Mouse (Mus musculus) ovary, postnatal 14 days (tissue): ENCODE measurements around the gene Rab3ip.
A peak's percentile ranks its signal among the peaks of the same experiment; 100 is the strongest.

ENCODE experiments used
- DNase-seq: peaks from one replicate; pipeline ENCODE4 v3.0.0; 2022; ENCODE audit warnings: low spot score

Gene Rab3ip

DNA sequence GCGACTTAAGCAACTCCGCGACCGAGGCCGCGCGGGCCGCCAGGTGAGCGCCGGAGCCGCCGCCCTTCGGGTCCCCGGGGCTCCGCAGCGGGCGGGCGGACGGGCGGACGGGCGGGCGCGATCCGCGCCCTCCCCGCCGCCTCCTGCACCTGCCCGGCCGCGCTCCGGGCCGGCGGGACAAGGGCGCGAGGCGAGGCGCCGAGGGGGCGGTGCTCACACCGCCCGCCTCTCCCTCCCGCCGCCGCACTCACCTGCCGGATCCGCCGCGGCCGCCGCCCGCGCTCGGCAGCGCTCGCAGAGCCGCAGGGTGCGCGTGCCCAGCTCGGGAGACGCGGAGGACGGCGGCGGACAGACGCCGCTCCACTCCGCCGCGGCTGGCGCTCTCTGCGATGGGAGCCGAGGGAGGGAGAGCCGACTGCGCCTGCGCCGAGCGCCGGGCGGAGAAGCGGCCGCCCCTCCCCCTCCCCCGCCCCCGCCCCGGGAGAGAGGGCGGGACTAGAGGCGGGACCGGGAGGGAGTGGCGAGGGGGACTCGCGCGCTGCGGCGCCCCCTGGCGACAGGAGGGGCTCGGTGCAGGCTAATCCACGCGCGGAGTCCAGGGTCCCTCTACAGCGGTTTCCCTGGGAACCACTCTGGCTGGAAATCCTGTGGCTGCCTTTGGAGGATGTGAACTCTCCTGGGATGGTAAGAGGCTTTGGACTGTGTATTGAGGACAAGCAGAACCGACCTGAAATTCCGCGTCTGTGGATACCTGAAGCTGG, at the start of gene Rab3ip:
TSS of gene Rab3ip (minus strand) at position 761 of the 761 bp plus-strand sequence.
- peak; percentile 93 for DNase-seq

DNA sequence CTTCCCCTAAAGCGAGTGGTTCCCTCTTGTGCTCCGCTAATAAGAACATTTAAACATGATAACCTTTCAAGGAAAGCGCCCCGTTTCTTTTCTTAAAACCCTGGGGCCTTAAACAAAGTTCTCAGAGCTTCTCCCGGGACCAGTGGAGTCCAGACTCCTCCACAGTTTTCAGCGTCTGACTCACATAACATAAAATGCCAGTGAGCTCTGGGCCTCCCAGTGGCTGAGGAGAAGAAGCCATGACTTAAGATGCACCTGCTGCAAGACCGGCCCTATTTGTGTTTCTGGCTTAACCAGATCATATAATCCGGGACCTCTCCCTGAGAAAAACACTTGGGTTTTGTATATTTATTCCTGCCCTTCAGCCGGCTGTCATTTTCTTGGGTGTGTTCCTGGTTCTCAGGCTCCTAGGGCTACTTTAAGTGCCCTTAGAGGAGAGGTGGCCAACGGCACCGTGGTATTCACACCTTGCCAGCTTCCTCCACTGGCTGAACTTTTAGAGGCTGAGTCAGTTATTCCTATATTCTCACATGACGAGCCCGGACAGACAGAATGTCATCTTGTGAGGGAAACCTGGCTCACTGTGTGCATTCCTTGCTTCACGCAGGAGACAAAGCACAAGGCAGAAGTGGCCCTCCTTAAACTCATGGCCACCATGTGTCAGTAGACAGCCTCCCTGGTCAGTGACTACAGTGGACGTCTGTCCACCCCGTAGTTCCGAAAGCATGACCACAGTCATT, 48.3 kb upstream of the Rab3ip start:
- DNase-seq: no peak

DNA sequence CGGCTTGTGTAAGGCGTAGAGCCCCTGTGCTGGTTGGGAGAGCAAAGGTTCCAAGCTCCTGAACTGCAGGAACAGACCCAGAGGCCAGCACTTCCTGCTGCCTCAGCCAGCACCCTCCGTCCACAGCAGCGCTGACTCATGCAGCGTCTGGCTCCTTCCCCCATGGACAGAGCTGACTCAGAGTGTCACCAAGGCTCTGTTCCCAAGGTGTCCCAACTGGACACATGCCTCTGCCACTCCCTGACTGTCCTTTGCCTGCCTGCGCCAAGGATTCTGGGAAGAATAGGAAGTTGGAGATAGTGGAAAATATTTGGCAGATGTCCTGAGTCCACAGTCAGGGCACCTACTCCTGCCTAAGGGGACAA, 45.6 kb upstream of the Rab3ip start:
- peak; percentile 13 for DNase-seq

DNA sequence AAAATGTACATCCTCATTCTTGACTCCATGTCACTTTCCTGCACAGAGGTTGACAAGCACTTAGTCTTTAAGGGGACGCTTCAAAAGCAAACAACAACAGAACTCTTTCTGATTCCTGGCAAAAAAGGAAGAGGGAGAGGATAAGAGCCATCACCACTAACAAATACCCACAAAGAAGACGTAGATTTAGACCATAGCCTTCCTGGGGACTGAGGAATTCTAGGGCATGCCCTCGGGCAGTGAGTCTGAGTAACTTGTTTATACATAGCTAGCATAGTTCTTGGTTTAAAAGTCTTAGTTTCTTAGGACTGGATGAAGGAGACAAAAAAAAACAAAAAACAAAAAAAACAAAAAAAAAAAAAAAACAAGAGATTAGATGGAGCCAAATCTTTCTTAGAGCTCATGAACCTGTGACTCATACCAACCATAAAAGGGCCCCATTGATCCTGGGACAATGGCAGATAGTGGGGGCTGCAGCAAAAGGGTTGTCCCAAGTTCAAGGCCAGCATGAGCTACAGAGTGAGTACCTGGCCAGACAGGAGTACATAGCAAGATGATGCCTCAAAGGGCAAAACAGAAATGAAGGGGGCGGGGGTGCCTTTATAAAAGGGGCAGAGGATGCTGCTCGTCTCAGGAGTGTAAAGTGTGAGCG, 45.1 kb upstream of the Rab3ip start:
- DNase-seq: no peak

DNA sequence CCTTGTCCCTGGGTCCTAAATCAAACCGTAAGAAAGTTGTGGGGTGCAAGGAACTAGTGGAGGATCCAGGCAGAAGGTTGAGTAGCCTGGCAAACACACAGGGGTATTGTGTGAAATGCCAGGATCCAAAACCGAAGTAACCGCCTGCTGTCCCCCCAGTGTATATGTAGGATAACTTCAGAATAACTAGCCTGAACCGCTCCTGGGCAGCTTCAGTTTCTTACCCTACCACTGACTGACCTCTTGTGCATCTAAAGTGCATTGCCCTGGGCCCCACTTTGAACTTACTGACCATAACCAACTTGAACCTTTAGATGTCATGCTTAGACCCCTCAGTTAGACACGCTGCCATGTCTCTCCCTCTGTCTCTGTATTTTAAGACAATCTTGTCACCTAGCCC, 44.6 kb upstream of the Rab3ip start:
- no peak for DNase-seq

DNA sequence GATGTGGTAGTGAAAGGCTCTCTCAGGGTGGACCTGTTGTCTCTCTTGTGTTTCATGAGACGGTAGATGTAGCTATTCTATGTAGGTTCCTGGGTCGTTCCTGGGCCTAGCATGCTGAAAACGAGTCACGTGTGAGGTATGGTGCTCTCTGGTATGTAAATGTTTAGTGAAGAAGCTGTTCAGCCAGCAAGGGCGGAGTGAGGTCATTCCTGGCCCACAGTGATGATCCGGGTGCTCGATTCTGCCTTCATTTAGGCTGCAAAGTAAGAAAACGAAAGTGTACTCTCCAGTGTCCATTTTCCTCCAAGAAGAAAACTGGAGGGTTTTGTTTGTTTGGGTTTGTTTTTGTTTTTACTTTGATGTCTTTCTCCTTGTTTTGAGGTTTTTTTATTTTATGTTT, 43.4 kb upstream of the Rab3ip start:
- DNase-seq: no peak

DNA sequence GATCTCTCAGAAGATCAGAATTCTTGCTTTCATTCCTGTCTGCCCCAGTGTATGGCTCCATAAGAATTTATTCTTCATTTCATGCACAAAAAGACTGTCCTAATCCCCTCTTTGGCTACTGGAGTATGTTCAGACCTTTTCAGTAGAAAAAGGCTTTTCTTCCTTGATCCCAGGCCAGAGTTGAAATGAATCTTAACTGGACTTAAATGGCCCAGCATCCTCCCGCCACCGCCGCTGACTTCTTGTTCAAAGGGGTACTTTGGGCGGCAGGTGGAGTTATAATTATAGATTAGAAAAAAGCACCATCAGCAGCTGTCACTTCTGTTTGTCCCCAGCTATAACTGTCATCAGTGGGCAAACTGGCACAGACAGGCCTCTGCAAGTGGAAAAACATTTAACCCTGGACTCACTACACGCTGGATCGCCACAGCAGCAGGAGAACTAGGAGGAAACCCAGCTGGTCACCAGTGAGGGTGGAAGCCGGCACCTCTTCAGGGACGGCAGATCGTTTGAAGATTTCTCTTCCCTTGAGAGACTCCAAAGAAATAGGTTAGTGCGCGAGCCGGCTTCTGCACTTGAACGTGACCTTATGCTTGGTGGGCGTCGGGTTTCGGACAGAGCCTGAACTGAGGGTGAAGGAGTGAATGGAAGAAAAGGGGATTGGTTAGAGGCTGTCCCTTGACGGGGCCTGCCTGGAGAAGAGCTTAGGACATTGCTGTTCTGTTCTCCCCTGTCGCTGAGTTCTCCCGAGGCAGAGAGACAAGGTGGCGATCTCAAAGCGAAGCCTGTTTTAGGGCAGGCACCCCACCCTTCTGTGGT, 35.9 kb upstream of the Rab3ip start, which contains the start of gene Best3:
TSS of gene Best3 (plus strand) at position 51 of the 819 bp plus-strand sequence.
- no peak for DNase-seq

DNA sequence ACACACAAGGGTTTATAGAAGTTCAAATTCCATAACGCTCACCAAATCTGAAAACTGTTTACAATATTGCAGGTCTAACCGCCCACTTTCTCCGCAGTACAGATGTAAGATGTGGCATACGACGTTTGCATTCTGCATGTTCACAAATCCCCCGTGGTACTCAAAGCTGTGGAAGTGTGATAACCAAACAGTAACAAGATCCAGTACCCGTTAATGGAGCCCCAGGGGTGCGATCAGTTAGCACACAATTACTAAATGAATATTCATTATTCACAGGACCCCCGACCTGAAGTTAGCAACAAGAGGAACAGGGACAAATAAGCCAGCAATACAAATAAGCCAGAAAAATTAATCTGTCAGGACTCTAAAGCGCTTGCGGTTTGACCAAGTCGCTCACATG, 34.3 kb upstream of the Rab3ip start:
- no peak for DNase-seq

DNA sequence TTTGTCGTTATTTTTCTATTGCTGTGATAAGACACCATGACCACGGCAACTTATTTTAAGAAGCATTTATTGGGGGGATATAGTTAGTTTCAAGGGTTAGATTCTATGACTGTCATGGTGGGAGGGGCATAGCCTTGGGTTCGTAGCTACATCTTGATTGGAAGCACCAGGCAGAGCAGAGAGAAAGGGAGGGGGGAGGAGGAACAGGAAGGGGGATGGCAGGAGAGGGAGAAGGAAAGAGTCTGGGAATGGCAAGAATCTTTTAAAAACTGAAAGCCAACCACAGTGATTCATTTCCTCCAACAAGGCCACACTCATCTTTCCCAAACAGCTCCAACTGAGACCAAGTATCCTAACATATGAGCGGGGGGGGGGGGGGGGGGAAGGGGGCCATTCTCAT, 32.0 kb upstream of the Rab3ip start:
- DNase-seq: no peak

DNA sequence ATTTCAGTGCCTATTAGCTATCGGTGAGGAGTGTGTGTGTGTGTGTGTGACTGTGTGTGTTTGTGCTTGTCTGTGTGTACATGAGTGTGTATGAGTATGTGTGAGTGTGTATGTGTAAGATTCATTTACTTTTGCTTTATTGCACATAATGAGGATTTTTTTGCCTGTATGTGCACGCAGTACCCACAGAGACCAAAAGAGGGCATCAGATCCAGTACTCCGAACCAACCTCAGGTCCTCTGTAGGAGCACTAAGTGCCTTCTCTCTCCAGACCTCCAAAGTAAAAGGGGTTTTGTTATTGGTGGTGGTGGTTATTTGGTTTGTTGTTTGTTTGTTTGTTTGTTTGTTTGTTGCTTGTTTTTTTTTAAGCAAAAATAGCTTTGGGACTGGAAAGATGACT, 30.3 kb upstream of the Rab3ip start:
- no peak for DNase-seq

DNA sequence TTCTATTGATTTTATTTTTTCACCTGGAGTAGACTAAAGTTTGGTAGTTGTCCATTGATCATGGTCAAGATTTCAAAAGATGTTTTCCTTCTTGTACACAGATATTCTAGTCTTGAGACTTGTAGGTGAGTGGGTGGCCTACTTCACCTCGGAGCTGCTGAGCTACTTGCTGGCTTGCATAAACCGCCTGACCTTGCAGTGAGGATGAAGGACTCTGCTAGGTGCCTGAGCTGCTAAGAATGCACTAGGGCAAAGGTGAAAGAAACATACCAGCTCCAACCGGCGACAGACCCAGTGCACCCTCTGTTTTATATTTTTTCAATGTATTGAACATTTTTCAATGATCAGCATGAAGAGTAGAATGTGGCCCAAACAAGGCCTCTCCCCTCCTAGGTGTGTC, 29.7 kb upstream of the Rab3ip start:
- no peak for DNase-seq

DNA sequence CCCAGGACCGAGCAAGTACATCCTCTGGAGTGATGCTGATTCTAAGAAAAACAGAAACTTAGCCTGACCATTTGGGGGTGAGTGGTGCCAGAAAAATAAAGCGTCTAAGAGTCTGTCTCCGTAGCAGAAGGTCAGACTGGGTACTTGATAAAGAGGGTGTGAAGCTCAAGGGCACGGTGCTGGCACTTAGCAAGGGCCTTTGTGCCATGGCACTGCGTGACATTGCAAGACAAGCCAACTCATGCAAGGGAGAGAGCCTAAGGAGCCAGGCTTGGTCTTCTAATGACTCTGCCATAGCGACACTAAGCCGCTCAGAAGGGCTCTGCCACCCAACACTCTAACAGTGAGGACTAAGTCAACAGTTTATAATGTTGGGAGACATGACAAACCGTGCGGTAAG, 28.3 kb upstream of the Rab3ip start:
- no peak for DNase-seq

DNA sequence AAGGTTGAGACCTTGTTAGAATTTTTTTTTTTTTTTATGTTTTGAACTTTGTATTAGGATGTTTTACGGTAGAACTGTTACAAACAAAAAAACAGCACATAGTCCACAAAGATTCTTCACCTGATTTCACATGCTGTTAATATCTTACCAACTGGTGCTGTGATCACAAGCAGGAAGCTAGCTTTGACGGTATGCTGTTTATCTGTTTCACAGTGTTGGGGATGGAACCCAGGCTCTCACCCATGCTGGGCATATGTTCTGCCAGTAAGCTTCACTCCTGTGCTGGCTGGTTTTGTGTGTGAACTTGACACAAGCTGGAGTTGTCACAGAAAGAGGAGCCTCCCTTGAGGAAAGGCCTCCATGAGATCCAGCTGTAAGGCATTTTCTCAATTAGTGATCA, 27.3 kb upstream of the Rab3ip start:
- no peak for DNase-seq

DNA sequence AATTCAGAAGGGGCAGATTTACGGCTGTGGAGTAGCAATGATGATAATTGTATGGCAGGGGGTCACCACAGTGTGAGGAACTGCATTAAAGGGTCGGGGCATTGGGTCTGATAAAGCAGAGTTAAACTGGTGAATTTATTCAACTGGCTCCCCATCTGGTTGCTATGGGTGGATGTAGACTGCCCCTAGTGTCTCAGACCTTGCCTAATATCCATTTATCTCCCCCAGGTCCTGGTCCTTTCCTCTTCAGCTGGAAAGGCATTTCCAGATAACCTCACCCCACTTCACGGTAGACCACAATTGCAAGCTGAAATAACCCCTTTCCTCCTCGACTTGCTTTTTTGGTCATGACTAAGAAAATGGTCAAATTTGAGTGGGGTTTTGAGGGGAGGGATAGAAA, 26.9 kb upstream of the Rab3ip start:
- no peak for DNase-seq

DNA sequence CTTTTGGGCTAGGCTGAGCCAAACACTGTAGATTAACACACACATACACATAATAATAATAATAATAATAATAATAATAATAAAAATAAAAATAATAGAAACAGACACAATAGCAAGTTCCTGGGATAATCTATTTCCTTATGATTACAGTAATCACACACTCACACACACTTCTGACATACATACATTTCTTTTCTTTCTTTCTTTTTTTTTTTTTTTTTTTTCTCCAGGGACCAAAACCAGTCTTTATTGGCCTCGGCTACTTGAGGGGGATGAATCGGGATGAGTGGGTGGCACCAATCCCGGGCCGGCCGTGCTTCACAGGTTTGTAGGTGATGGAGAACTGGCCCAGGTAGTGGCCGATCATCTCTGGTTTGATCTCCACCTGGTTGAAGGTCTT, 21.9 kb upstream of the Rab3ip start, which contains the start of gene Gm10271:
TSS of gene Gm10271 (minus strand) at position 101 of the 400 bp plus-strand sequence.
- no peak for DNase-seq

DNA sequence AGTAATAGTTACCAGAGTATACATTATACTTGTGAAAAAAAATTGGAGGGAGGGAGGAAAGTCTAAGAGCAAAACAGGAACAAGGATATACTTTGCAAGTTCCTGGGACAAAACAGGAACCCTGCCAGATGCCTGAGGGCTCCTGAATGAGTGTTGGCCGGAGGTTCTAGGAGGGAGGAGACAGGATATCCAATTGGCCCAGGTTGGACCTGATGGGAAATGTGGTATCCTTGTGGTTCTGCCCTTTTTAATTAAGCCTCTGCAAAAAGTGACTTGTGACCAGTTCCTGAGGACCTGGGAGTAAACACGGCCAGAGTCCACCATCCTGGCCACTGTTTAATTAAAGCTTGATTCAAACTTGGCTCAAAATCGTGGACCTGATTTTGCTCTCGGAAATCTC, 18.2 kb upstream of the Rab3ip start:
- no peak for DNase-seq

DNA sequence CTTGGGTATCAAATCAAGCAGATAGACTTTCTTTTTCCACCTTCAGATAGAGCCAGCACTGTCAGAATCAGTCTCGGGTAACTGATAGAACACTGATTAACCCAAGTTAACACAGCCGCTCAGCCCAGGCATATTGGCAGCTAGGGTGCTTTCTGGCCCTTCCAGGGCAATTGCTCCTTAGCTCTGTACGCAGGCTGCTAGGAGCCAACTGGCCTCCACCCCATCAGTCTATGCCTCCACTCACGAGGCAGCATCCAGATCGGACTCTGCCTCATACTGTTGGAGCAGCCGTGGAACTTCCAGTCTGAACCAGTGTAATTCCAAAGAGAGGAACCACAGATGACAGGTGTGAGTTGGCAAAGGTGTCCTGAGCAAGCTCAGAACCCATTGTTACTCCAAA, 15.5 kb upstream of the Rab3ip start:
- DNase-seq: no peak

DNA sequence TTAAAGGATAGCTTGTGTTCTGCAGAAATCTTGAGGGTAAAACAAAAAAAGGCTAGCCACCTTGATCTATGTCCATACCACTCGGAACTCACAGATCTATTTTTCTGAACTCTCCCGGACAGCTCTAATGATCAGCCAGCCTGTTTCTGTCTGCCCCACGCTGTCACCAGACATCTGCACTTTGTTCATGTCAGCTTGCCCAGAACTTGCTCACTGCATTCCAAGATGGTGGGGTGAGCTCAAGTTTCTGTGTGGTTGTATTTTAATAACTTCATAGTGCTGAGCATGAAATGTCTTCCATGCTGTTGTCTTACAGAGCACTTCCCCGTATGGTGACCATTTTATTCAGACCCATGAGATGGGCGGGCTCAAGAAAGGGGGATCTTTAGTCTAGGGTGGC, 14.7 kb upstream of the Rab3ip start:
- no peak for DNase-seq

DNA sequence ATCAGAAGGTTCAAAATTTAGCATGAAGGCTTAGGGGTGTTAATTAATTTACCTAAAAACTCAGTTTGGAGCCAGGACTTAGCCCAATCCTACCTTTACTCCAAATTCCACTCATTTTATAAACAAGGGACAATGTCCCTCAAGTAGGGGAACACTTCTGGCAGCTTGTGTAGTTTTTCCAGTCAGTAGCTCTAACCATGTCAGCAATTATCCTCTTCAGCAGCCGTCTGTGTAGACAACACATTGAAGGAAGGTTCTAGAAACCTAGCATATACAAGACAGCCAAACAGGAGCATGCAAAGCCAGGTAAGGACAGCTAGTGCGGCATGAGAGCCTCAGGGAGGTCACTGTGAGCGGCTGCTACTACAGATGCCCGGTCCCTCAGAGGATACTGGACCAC, 14.0 kb upstream of the Rab3ip start:
- no peak for DNase-seq

DNA sequence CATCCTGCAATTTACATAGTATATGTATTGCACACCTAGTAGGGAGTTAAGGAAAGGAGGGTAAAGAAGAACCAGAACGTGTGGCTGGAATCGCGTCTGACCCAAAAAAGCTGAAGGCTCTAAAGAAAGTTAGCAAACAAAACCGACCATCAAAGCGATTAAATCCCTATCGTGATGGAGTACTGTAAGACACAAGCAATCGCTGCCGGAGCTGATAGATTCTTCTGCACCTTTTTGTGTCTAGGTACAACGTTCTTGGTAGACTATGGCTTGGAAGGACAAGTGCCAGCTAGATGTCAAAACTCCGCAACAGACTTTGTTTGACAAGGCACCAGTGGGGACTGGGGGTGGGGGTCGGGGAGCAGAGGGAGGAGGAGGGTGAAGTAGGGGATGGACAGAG, 13.5 kb upstream of the Rab3ip start:
- DNase-seq: no peak

DNA sequence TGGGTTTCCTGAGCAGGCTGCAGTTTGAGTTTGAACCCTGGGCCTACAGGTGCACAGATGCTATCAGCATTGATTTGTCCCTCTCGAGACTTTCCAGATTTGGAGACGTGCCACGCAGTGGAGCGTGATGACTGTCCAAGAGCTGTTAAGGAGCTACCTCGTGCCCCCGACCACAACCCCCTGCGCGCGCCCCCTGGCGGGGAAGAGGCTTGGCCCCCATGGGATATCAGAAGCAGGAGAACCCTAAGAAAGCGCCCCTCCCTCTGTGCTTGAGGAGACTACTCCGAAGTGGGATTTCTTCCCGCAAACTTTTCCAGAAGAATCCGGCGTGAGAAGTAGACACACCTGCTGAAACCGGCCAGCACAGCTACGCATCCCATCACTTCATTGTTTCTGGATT, 12.2 kb upstream of the Rab3ip start:
- DNase-seq: no peak

DNA sequence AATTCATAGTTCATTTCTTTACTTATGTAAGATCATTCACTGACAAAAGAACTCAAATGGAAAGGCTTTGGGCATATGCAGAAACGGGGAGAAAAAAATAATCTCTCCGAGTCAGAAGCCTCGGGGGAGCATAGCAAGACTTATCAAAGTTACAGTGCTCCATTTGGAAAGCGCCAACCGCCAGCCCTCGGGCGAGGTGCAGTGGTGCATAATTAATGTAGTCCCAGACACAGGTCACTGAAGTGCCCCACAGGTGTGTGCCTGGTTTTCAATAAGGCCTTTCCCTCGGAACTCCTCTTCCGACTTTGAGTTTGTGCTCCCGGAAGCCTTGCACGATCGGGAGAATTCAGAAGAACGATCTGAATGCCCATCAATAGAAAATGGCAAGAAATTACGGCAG, 11.6 kb upstream of the Rab3ip start:
- no peak for DNase-seq
